Mouse (Mus musculus): ENCODE measurements around the gene Kcnj10. TPM values are rescaled to one million over a fixed set of nuclear protein-coding genes. Genes with fewer than 3 reads are reported as not detected.

Gene Kcnj10
- polyA plus RNA-seq, 1 experiment from 2014 or later, result 0.03 TPM

GRCm38 (mm10) chr1:172352453-172352852 is 11.4 kb downstream of the Kcnj10 start:
- ATAC-seq (replicated peaks; ENCODE audit: insufficient number of reproducible peaks, insufficient read depth, low FRiP score, low read depth), result no peak
- H3K4me1 ChIP-seq (replicated peaks), result peaks cover 9% of the 10 kb centered on the region
- no peaks in the 10 kb centered on the region for H3K9me3 ChIP-seq (replicated peaks)
- no peak overlapping the region for H3K27ac ChIP-seq
- no peak overlapping the region for H3K4me2 ChIP-seq
- WGBS, result 77% methylated on average over 3 of the region's 3 CpGs
- no peak overlapping the region for H3K4me3 ChIP-seq
- H3K36me3 ChIP-seq, result no peaks in the 10 kb centered on the region
- H3K27me3 ChIP-seq, result peaks cover 57% of the 10 kb centered on the region
- no peak overlapping the region for H3K9ac ChIP-seq

GRCm38 (mm10) chr1:172355336-172355735 is 14.3 kb downstream of the Kcnj10 start:
- no peak overlapping the region for H3K27ac ChIP-seq
- no peaks in the 10 kb centered on the region for H3K9me3 ChIP-seq (replicated peaks)
- 48% methylated on average over 3 of the region's 3 CpGs for WGBS
- peaks cover 3% of the 10 kb centered on the region for H3K4me1 ChIP-seq (replicated peaks)
- peaks cover 35% of the 10 kb centered on the region for H3K27me3 ChIP-seq
- H3K9ac ChIP-seq, result no peak overlapping the region
- H3K36me3 ChIP-seq, result no peaks in the 10 kb centered on the region
- H3K4me2 ChIP-seq, result no peak overlapping the region
- no peak for ATAC-seq (replicated peaks; ENCODE audit: insufficient number of reproducible peaks, insufficient read depth, low FRiP score, low read depth)
- H3K4me3 ChIP-seq, result no peak overlapping the region

- no peak overlapping the region for H3K27ac ChIP-seq
- no peak overlapping the region for H3K4me2 ChIP-seq
- H3K4me1 ChIP-seq (replicated peaks), result no peaks in the 10 kb centered on the region
- H3K27me3 ChIP-seq, result peaks cover 16% of the 10 kb centered on the region
- WGBS, result 5% methylated on average over 1 of the region's 1 CpGs
- no peak overlapping the region for H3K4me3 ChIP-seq
- ATAC-seq (replicated peaks; ENCODE audit: insufficient number of reproducible peaks, insufficient read depth, low FRiP score, low read depth), result no peak
- H3K9ac ChIP-seq, result no peak overlapping the region
- no peaks in the 10 kb centered on the region for H3K9me3 ChIP-seq (replicated peaks)
- no peaks in the 10 kb centered on the region for H3K36me3 ChIP-seq
Measured at GRCm38 (mm10) chr1:172357550-172357949, 16.5 kb downstream of the Kcnj10 start.

GRCm38 (mm10) chr1:172358341-172358740 is 17.3 kb downstream of the Kcnj10 start:
- Histone ChIP-seq H3K27me3 (peaks cover 12% of the 10 kb centered on the region), H3K27ac (no peak overlapping the region)

GRCm38 (mm10) chr1:172364684-172365083 is 23.7 kb downstream of the Kcnj10 start:
- no peak overlapping the region for H3K9ac ChIP-seq
- peaks cover 7% of the 10 kb centered on the region for H3K4me1 ChIP-seq (replicated peaks)
- H3K27me3 ChIP-seq, result peaks cover 8% of the 10 kb centered on the region; the same call in 1 of the 2 replicates
- H3K4me3 ChIP-seq, result no peak overlapping the region
- WGBS, result 7% methylated on average over 6 of the region's 6 CpGs
- peak overlapping the region; percentile 17; the same call in 1 of the 2 replicates for H3K4me2 ChIP-seq
- H3K9me3 ChIP-seq (replicated peaks), result no peaks in the 10 kb centered on the region
- H3K27ac ChIP-seq, result no peak overlapping the region
- H3K36me3 ChIP-seq, result no peaks in the 10 kb centered on the region
- no peak; the same call in 1 of the 2 replicates for ATAC-seq (replicated peaks; ENCODE audit: insufficient number of reproducible peaks, insufficient read depth, low FRiP score, low read depth)

More at GRCm38 (mm10) chr1:172358341-172358740, 17.3 kb downstream of the Kcnj10 start:
- ATAC-seq (replicated peaks; ENCODE audit: insufficient number of reproducible peaks, insufficient read depth, low FRiP score, low read depth), result no peak
- no peaks in the 10 kb centered on the region for H3K9me3 ChIP-seq (replicated peaks)
- H3K4me2 ChIP-seq, result no peak overlapping the region
- H3K36me3 ChIP-seq, result no peaks in the 10 kb centered on the region
- no peak overlapping the region for H3K4me3 ChIP-seq
- 74% methylated on average over 10 of the region's 10 CpGs for WGBS
- no peak overlapping the region for H3K9ac ChIP-seq
- no peaks in the 10 kb centered on the region for H3K4me1 ChIP-seq (replicated peaks)

GRCm38 (mm10) chr1:172368768-172369418 is 27.9 kb downstream of the Kcnj10 start:
- H3K9me3 ChIP-seq (replicated peaks), result no peaks in the 10 kb centered on the region
- peak overlapping the region; percentile 39 for H3K4me2 ChIP-seq
- peaks cover 13% of the 10 kb centered on the region for H3K27me3 ChIP-seq
- 22% methylated on average over 23 of the region's 23 CpGs for WGBS
- H3K27ac ChIP-seq, result no peak overlapping the region
- H3K4me3 ChIP-seq, result peak overlapping the region; percentile 15; the same call in 1 of the 2 replicates
- H3K36me3 ChIP-seq, result no peaks in the 10 kb centered on the region
- H3K9ac ChIP-seq, result no peak overlapping the region
- H3K4me1 ChIP-seq (replicated peaks), result peaks cover 7% of the 10 kb centered on the region
- no peak for ATAC-seq (replicated peaks; ENCODE audit: insufficient number of reproducible peaks, insufficient read depth, low FRiP score, low read depth)

- Histone ChIP-seq H3K27me3 (no peaks in the 10 kb centered on the region), H3K27ac (peak within 1 kb of the TSS; percentile 81), H3K4me3 (peak within 1 kb of the TSS; percentile 72), H3K4me1 (replicated peaks) (peaks cover 31% of the 10 kb centered on the region), H3K4me2 (peak within 1 kb of the TSS; percentile 92), H3K9me3 (replicated peaks) (no peaks in the 10 kb centered on the region), H3K9ac (peak within 1 kb of the TSS; percentile 73), H3K36me3 (peaks cover 13% of the 10 kb centered on the region; the same call in 1 of the 2 replicates)
- under 1% methylated on average over 39 of the region's 39 CpGs for WGBS
- peak; percentile 98 for ATAC-seq (replicated peaks; ENCODE audit: insufficient number of reproducible peaks, insufficient read depth, low FRiP score, low read depth)
Measured at GRCm38 (mm10) chr1:172376198-172376667, 35.2 kb downstream of the Kcnj10 start, which contains the start of gene Pigm. Gene Pigm, plus strand, starts transcription at chr1:172376546.

- peaks cover 19% of the 10 kb centered on the region; the same call in 1 of the 2 replicates for H3K36me3 ChIP-seq
- H3K9me3 ChIP-seq (replicated peaks), result no peaks in the 10 kb centered on the region
- 2% methylated on average over 62 of the region's 62 CpGs for WGBS
- peak overlapping the region; percentile 73 for H3K9ac ChIP-seq
- peak overlapping the region; percentile 72 for H3K4me3 ChIP-seq
- peak; percentile 59 for ATAC-seq (replicated peaks; ENCODE audit: insufficient number of reproducible peaks, insufficient read depth, low FRiP score, low read depth)
- H3K27me3 ChIP-seq, result no peaks in the 10 kb centered on the region
- H3K27ac ChIP-seq, result peak overlapping the region; percentile 58
- peak overlapping the region; percentile 92 for H3K4me2 ChIP-seq
- H3K4me1 ChIP-seq (replicated peaks), result peaks cover 31% of the 10 kb centered on the region
Measured at GRCm38 (mm10) chr1:172376758-172377458, 35.9 kb downstream of the Kcnj10 start.

- Histone ChIP-seq H3K9me3 (replicated peaks) (no peaks in the 10 kb centered on the region), H3K4me3 (no peak overlapping the region), H3K27me3 (no peaks in the 10 kb centered on the region), H3K4me2 (no peak overlapping the region), H3K27ac (no peak overlapping the region), H3K36me3 (peaks cover 19% of the 10 kb centered on the region; the same call in 1 of the 2 replicates), H3K4me1 (replicated peaks) (peaks cover 31% of the 10 kb centered on the region), H3K9ac (no peak overlapping the region)
- no peak for ATAC-seq (replicated peaks; ENCODE audit: insufficient number of reproducible peaks, insufficient read depth, low FRiP score, low read depth)
- WGBS, result 68% methylated on average over 10 of the region's 10 CpGs
Measured at GRCm38 (mm10) chr1:172380066-172380465, 39.1 kb downstream of the Kcnj10 start.

- no peak for ATAC-seq (replicated peaks; ENCODE audit: insufficient number of reproducible peaks, insufficient read depth, low FRiP score, low read depth)
- no peak overlapping the region for H3K27ac ChIP-seq
Measured at GRCm38 (mm10) chr1:172382090-172382489, 41.1 kb downstream of the Kcnj10 start.

GRCm38 (mm10) chr1:172387246-172387645 is 46.2 kb downstream of the Kcnj10 start:
- no peak for ATAC-seq (replicated peaks; ENCODE audit: insufficient number of reproducible peaks, insufficient read depth, low FRiP score, low read depth)
- 77% methylated on average over 5 of the region's 5 CpGs for WGBS
- Histone ChIP-seq H3K36me3 (no peaks in the 10 kb centered on the region), H3K9me3 (replicated peaks) (no peaks in the 10 kb centered on the region), H3K4me1 (replicated peaks) (peaks cover 7% of the 10 kb centered on the region), H3K4me3 (no peak overlapping the region), H3K27me3 (no peaks in the 10 kb centered on the region), H3K27ac (no peak overlapping the region), H3K9ac (no peak overlapping the region), H3K4me2 (no peak overlapping the region)

More at GRCm38 (mm10) chr1:172382090-172382489, 41.1 kb downstream of the Kcnj10 start:
- Histone ChIP-seq H3K27me3 (no peaks in the 10 kb centered on the region), H3K36me3 (peaks cover 19% of the 10 kb centered on the region; the same call in 1 of the 2 replicates), H3K4me3 (no peak overlapping the region), H3K9me3 (replicated peaks) (no peaks in the 10 kb centered on the region), H3K4me1 (replicated peaks) (peaks cover 29% of the 10 kb centered on the region), H3K4me2 (no peak overlapping the region), H3K9ac (no peak overlapping the region)
- WGBS, result 94% methylated on average over 1 of the region's 1 CpGs
